Mouse (Mus musculus): Measurements from ENCODE around the gene Clip1. TPM values are rescaled to one million over a fixed set of nuclear protein-coding genes. Genes with fewer than 3 reads are reported as not detected.
A peak's percentile ranks its signal among the peaks of the same experiment; 100 is the strongest.

The Clip1 gene
- total and polyA plus RNA-seq, 3 experiments, result 13.3 to 23.0 TPM; not detected in 1

DNA sequence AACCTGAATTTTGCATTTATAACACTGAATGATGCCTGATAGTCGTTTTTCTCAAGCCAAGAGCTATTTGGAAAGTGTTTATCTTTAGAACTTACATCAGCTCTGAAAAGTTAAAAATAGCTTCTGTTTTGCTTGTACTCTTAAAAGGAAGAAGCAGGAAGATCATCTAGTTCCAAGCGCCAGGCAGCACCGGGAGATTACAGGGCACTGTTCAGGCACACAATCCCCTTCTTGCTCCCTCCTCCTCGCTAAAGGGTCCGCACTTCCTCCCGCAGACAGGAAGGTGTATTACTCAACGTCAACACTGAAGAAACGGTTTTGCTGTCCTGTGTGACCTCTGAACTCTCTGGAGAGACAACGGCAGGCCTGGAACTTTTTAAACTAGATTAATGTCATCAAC is 22.4 kb downstream of the Clip1 start:
- H3K9ac ChIP-seq (ENCODE audit: control insufficient read depth, low read depth, low read length, poor library complexity, severe bottlenecking), result no peak overlapping the region
- DNase-seq (ENCODE audit: low read depth, low spot score), result no peak
- no peak overlapping the region for H3K27ac ChIP-seq (ENCODE audit: control insufficient read depth, low read depth, low read length)
- TF ChIP-seq MEF2A (IDR thresholded peaks at IDR 0.05; ENCODE audit: extremely low read depth, insufficient replicate concordance, low read depth, low read length, poor library complexity, severe bottlenecking) (peak; percentile 84; the same call in 1 of the 2 replicates), MAX (IDR thresholded peaks at IDR 0.05; ENCODE audit: low read length) (no peak)
- H3K9me3 ChIP-seq (replicated peaks; ENCODE audit: insufficient read depth, low read length), result no peaks in the 10 kb centered on the region
- no peaks in the 10 kb centered on the region; a peak in 1 of 4 replicates for H3K36me3 ChIP-seq (ENCODE audit: control insufficient read depth in 1 of 2, insufficient read depth in 2 of 2, low read length in 2 of 2)
- no peaks in the 10 kb centered on the region for H3K27me3 ChIP-seq (ENCODE audit: control insufficient read depth in 1 of 2, insufficient read depth in 2 of 2, low read length in 2 of 2)
- no peaks in the 10 kb centered on the region for H3K79me2 ChIP-seq (ENCODE audit: control insufficient read depth, insufficient read depth, low read length, poor library complexity)
- H3K4me1 ChIP-seq (ENCODE audit: control insufficient read depth in 1 of 2, insufficient read depth in 2 of 2, low read length in 2 of 2), result peaks cover 2% of the 10 kb centered on the region in 2 experiments; a peak in 3 of 4 replicates
- no peak overlapping the region for H3K4me3 ChIP-seq (ENCODE audit: control insufficient read depth in 1 of 2, insufficient read depth in 1 of 2, low read depth in 2 of 2, low read length in 2 of 2)

DNA sequence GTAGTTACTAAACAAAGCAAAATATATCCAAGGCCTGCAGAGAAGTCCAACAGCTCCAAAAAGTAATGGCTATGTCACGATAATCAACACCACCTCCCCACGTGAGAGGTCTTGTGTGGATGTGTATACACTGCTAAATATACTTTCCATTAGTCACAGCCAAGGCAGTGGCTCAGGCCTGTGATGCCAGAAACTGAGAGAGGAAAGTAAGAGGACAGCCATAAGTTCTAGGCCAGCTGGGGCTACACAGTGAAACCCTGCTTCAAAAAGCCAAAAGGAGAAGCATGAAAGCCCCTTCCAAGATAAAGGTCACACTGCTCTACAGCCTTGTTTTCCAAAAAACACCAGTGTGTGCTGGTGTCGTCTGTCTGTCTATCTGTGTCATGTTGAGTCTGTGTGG is 22.8 kb downstream of the Clip1 start:
- H3K4me1 ChIP-seq (ENCODE audit: control insufficient read depth in 1 of 2, insufficient read depth in 2 of 2, low read length in 2 of 2), result peaks cover 2% of the 10 kb centered on the region in 2 experiments; a peak in 3 of 4 replicates

DNA sequence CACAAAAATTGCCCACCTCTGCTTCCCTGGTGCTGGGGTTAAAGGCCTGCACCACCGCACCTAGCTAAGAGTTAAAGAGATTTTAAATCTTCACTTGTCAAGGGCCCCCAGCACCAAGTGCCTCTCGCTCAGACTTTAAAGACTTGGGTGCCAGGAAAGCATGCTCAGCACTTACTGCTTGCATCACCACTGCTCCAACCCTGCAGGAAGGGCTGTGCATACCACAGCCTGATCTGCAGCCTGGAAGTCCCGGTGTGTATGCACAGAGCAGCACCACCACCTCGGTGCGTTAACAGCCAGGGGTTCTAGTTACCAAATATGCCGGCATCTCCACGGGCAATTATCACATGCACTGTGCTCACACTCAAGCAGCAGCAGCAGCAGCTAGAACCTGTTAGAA is 26.8 kb downstream of the Clip1 start:
- H3K79me2 ChIP-seq (ENCODE audit: control insufficient read depth, insufficient read depth, low read length, poor library complexity), result no peaks in the 10 kb centered on the region
- no peaks in the 10 kb centered on the region for H3K27me3 ChIP-seq (ENCODE audit: control insufficient read depth in 1 of 2, insufficient read depth in 2 of 2, low read length in 2 of 2)
- peaks cover 0 to 1% of the 10 kb centered on the region in 2 experiments; a peak in 2 of 4 replicates for H3K36me3 ChIP-seq (ENCODE audit: control insufficient read depth in 1 of 2, insufficient read depth in 2 of 2, low read length in 2 of 2)
- H3K9me3 ChIP-seq (replicated peaks; ENCODE audit: insufficient read depth, low read length), result no peaks in the 10 kb centered on the region
- H3K4me1 ChIP-seq (ENCODE audit: control insufficient read depth in 1 of 2, insufficient read depth in 2 of 2, low read length in 2 of 2), result peaks cover 0 to 2% of the 10 kb centered on the region in 2 experiments; a peak in 3 of 4 replicates
- H3K27ac ChIP-seq (ENCODE audit: control insufficient read depth, low read depth, low read length), result no peak overlapping the region
- no peak overlapping the region for H3K4me3 ChIP-seq (ENCODE audit: control insufficient read depth in 1 of 2, insufficient read depth in 1 of 2, low read depth in 2 of 2, low read length in 2 of 2)
- H3K9ac ChIP-seq (ENCODE audit: control insufficient read depth, low read depth, low read length, poor library complexity, severe bottlenecking), result no peak overlapping the region
- TF ChIP-seq UBTF (IDR thresholded peaks at IDR 0.05; ENCODE audit: borderline replicate concordance, insufficient read depth, low read depth, low read length) (no peak), SMC3 (IDR thresholded peaks at IDR 0.05; ENCODE audit: low read depth, low read length) (no peak), CHD1 (IDR thresholded peaks at IDR 0.05; ENCODE audit: low read depth, low read length) (no peak), MAX (IDR thresholded peaks at IDR 0.05; ENCODE audit: low read length) (no peak), ELF1 (IDR thresholded peaks at IDR 0.05; ENCODE audit: low read depth, low read length) (no peak), HCFC1 (IDR thresholded peaks at IDR 0.05; ENCODE audit: low read depth, low read length) (no peak), RCOR1 (IDR thresholded peaks at IDR 0.05; ENCODE audit: low read depth, low read length) (no peak), MAFK (IDR thresholded peaks at IDR 0.05; ENCODE audit: borderline replicate concordance, low read depth, low read length) (no peak), E2F4 (IDR thresholded peaks at IDR 0.05; ENCODE audit: borderline replicate concordance, low read depth, low read length) (no peak), JUND (IDR thresholded peaks at IDR 0.05; ENCODE audit: low read depth, low read length) (no peak), TCF12 (IDR thresholded peaks at IDR 0.05; ENCODE audit: low read depth, low read length) (no peak), TBP (IDR thresholded peaks at IDR 0.05; ENCODE audit: low read depth, low read length) (no peak), GABPA (IDR thresholded peaks at IDR 0.05; ENCODE audit: low read depth, low read length) (no peak), MXI1 (IDR thresholded peaks at IDR 0.05; ENCODE audit: low read depth, low read length) (no peak), MYB (IDR thresholded peaks at IDR 0.05; ENCODE audit: low read depth, low read length) (no peak), USF1 (IDR thresholded peaks at IDR 0.05; ENCODE audit: low read depth, low read length) (no peak), ZC3H11A (IDR thresholded peaks at IDR 0.05; ENCODE audit: low read depth, low read length) (no peak), RAD21 (IDR thresholded peaks at IDR 0.05; ENCODE audit: low read depth, low read length) (no peak), MAZ (IDR thresholded peaks at IDR 0.05; ENCODE audit: low read depth, low read length) (no peak)
- no peak for DNase-seq (ENCODE audit: low read depth, low spot score)

More for the DNA sequence above, 22.8 kb downstream of the Clip1 start:
- H3K36me3 ChIP-seq (ENCODE audit: control insufficient read depth in 1 of 2, insufficient read depth in 2 of 2, low read length in 2 of 2), result no peaks in the 10 kb centered on the region; a peak in 1 of 4 replicates
- TF ChIP-seq MAZ (IDR thresholded peaks at IDR 0.05; ENCODE audit: low read depth, low read length), result no peak
- DNase-seq (ENCODE audit: low read depth, low spot score), result no peak
- H3K79me2 ChIP-seq (ENCODE audit: control insufficient read depth, insufficient read depth, low read length, poor library complexity), result no peaks in the 10 kb centered on the region
- H3K9ac ChIP-seq (ENCODE audit: control insufficient read depth, low read depth, low read length, poor library complexity, severe bottlenecking), result no peak overlapping the region
- no peak overlapping the region for H3K4me3 ChIP-seq (ENCODE audit: control insufficient read depth in 1 of 2, insufficient read depth in 1 of 2, low read depth in 2 of 2, low read length in 2 of 2)
- no peaks in the 10 kb centered on the region for H3K9me3 ChIP-seq (replicated peaks; ENCODE audit: insufficient read depth, low read length)
- H3K27me3 ChIP-seq (ENCODE audit: control insufficient read depth in 1 of 2, insufficient read depth in 2 of 2, low read length in 2 of 2), result no peaks in the 10 kb centered on the region
- no peak overlapping the region for H3K27ac ChIP-seq (ENCODE audit: control insufficient read depth, low read depth, low read length)

Measured in MEL (cell line).